Mouse (Mus musculus) erythroblast, embryonic 14.5 days (primary cell): ENCODE data around the gene Afg1l. TPM values are rescaled to one million over a fixed set of nuclear protein-coding genes. Genes with fewer than 3 reads are reported as not detected.

Experiments
- H3K27me3 ChIP-seq: 2 replicates; pipeline ENCODE4 v1.6.1; 2012; ENCODE audit warnings: inconsistent platforms; ENCODE audit not compliant: control insufficient read depth
- H3K36me3 ChIP-seq: 2 replicates; pipeline ENCODE4 v1.6.1; 2012; ENCODE audit warnings: mild to moderate bottlenecking, inconsistent platforms; ENCODE audit not compliant: control insufficient read depth
- H3K4me1 ChIP-seq: 2 replicates; pipeline ENCODE4 v1.6.1; 2012; ENCODE audit warnings: inconsistent platforms; ENCODE audit not compliant: control insufficient read depth
- H3K4me3 ChIP-seq: replicated peaks from 2 replicates; pipeline ENCODE3; 2012; ENCODE audit warnings: moderate library complexity, mild to moderate bottlenecking, inconsistent platforms
- H3K9me3 ChIP-seq: 2 replicates; pipeline ENCODE4 v1.6.1; 2012; ENCODE audit warnings: low read length, inconsistent platforms, mixed read lengths; ENCODE audit not compliant: control insufficient read depth
- GATA1 ChIP-seq: IDR thresholded peaks from 2 replicates; pipeline ENCODE4 v1.6.1; 2012; ENCODE audit warnings: low read length, inconsistent platforms, mixed read lengths
- TAL1 ChIP-seq: IDR thresholded peaks from 3 replicates; pipeline ENCODE4 v1.6.1; 2012; ENCODE audit warnings: low read length, inconsistent platforms, mixed read lengths
- polyA plus RNA-seq: library from polyadenylated mRNA; stranded (reverse); fragments of >175 nt; gene quantifications from 2 replicates; pipeline ENCODE4 v1.2.3, GENCODE M21; 2012

The Afg1l gene
- polyA plus RNA-seq, 1 experiment: 0.21 TPM

- Histone ChIP-seq H3K4me3 (peak overlapping the region; percentile 98), H3K36me3 (peaks cover 49% of the 10 kb centered on the region), H3K27me3 (no peaks in the 10 kb centered on the region), H3K4me1 (peaks cover 67% of the 10 kb centered on the region), H3K9me3 (no peaks in the 10 kb centered on the region)
- TF ChIP-seq GATA1: no peak
- TF ChIP-seq TAL1: no peak
These were observed 25.8 kb upstream of the Afg1l start for GRCm38 (mm10) chr10:42504096-42504710.

DNA sequence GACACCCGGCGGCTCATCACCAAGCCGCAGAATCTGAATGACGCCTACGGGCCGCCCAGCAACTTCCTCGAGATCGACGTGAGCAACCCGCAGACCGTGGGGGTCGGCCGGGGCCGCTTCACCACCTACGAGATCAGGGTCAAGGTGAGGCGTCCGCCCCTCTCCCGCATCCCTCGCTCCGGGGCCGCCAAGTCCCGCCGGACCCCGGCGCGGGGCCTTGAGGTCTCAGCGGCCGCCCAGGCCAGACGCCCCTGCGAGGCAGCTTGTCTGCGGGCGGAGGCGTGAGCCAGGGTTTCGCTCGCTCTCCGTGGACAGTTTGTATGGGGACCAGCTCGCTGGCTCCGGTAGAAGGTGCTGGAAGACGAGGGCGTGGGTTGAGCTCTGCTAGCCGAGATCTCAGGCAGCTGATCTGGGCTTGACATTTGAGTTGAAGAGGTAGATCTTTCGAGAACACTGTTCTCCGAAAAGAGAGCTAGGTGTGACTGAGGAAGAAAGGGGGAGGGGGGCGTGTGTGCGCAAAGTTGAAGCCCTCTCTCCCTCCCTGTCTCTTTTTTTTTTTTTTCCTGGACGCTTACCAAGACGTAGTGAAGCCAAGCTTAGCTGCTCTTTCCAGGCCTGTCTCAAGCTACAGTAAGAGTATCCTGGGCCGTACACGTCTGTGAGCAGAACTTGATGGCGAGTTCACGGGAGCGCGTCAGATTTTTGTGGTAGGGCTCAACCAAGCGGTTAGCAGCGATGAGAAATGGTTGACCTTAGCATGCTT is 24.2 kb upstream of the Afg1l start:
- Histone ChIP-seq H3K4me3 (peak overlapping the region; percentile 98), H3K9me3 (no peaks in the 10 kb centered on the region), H3K27me3 (no peaks in the 10 kb centered on the region), H3K4me1 (peaks cover 70% of the 10 kb centered on the region), H3K36me3 (peaks cover 34% of the 10 kb centered on the region)
- no peak for TF ChIP-seq TAL1
- no peak for TF ChIP-seq GATA1

GRCm38 (mm10) chr10:42501775-42502348 is 23.5 kb upstream of the Afg1l start, which contains the start of gene Snx3:
TSS of gene Snx3 (plus strand) at chr10:42502030.
- peaks cover 64% of the 10 kb centered on the region for H3K4me1 ChIP-seq
- peaks cover 27% of the 10 kb centered on the region for H3K36me3 ChIP-seq
- no peaks in the 10 kb centered on the region for H3K9me3 ChIP-seq
- H3K27me3 ChIP-seq: no peaks in the 10 kb centered on the region
- TF ChIP-seq GATA1 (no peak), TAL1 (no peak)
- peak within 1 kb of the TSS; percentile 98 for H3K4me3 ChIP-seq

- TF ChIP-seq GATA1 (no peak), TAL1 (no peak)
- Histone ChIP-seq H3K4me1 (peaks cover 58% of the 10 kb centered on the region), H3K27me3 (no peaks in the 10 kb centered on the region), H3K4me3 (peak overlapping the region; percentile 98), H3K36me3 (peaks cover 20% of the 10 kb centered on the region), H3K9me3 (no peaks in the 10 kb centered on the region)
These were observed 22.8 kb upstream of the Afg1l start for GRCm38 (mm10) chr10:42501161-42501560.

DNA sequence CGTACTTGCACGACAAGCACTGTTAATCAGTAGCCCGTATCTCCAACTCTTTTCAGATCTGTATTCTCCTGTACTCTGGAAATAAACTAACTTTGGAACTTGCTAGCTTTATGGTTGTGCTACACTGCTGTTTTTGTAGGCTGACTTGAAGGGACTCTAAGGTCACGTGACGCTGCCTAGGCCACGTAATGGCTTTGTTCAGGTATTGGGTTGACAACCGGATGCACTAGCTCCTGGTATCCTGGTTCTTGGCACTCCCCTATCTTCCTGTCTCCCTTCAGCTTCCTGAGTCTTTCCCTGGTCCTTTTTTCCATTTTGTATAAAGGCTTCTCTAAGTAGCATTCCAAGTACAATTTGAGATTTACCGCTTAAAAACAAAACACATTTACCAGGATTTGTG is 22.2 kb upstream of the Afg1l start:
- Histone ChIP-seq H3K27me3 (no peaks in the 10 kb centered on the region), H3K4me1 (peaks cover 55% of the 10 kb centered on the region), H3K36me3 (peaks cover 15% of the 10 kb centered on the region), H3K4me3 (peak overlapping the region; percentile 98), H3K9me3 (no peaks in the 10 kb centered on the region)
- TF ChIP-seq GATA1: no peak
- TF ChIP-seq TAL1: no peak

DNA sequence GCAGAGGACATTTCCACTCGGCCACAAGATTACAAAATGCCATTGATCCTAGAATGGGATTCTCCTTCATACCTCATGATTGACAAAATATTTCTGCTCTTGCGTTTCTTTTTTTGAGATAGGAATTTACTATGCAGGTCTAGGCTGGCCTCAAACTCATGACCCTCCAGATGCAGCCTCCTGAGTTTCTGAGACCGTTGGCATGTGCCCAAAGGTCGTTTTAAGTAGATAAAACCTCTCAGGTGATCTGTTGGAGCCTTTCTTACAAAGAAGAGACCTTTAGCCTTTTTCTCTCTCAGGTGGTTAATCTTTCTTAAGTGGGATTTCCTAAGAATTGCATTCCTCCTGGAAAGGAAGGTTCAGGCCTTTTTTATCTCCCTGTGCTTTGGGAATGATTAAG is 14.6 kb upstream of the Afg1l start:
- Histone ChIP-seq H3K9me3 (no peaks in the 10 kb centered on the region), H3K4me1 (peaks cover 20% of the 10 kb centered on the region), H3K4me3 (no peak overlapping the region), H3K36me3 (no peaks in the 10 kb centered on the region), H3K27me3 (no peaks in the 10 kb centered on the region)
- TF ChIP-seq TAL1 (no peak), GATA1 (no peak)

DNA sequence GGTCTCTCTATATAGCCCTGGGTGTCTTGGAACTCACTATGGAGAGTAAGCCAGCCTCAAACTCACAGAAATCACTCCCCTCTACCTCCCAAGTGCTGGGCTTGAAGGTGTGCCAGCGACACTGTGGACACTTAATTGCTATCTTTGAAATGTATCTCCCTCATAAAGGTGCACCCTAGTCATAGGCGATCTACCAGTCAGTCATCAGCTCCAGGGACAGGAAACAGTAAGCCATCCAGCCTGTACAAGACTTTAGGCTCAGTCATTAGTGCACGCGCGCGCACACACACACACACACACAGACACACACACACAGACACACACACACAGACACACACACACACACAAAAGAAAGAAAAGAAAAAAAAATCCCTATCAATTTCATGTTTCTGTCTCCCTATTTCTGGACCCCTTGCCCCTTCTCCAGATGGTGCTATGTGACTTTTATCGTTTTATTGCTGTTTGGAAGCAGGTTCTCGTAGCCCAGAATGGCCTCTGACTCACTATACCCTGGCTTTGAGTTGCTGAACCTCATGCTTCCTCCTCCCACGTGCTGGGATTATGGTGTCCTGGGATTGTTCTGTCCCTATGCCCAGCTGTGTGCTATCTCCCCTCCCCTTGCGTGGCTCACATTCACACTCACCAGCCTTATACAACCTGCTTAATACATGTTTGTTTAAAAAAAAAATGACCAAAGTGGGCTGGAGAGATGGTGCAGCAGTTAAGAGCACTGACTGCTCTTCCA is 13.8 kb upstream of the Afg1l start:
- no peaks in the 10 kb centered on the region for H3K36me3 ChIP-seq
- H3K27me3 ChIP-seq: no peaks in the 10 kb centered on the region
- H3K4me3 ChIP-seq: no peak overlapping the region

DNA sequence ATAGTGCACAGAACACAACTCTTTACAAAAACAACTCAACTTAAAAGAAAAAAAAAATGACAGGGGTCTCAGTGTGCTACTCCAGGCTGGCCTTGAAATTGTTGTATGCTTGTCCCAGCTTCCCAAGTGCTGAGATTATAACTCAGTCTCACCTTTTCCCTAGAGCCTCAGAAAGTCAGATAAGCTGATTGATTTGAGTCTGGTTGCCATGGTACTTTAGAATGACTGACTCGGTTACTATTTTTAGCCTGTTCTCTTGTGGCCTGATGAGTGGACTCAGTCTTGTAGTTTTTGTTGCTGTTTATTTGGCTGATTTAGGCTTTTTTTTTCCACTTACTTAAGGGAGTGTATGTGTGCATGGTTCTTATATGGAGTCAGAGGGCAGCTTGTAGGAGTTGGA is 12.8 kb upstream of the Afg1l start:
- H3K36me3 ChIP-seq: no peaks in the 10 kb centered on the region
- H3K27me3 ChIP-seq: no peaks in the 10 kb centered on the region
- TF ChIP-seq TAL1 (no peak), GATA1 (no peak)
- no peak overlapping the region for H3K4me3 ChIP-seq
- peaks cover 20% of the 10 kb centered on the region for H3K4me1 ChIP-seq
- H3K9me3 ChIP-seq: no peaks in the 10 kb centered on the region

More for the DNA sequence above, 13.8 kb upstream of the Afg1l start:
- TF ChIP-seq TAL1 (no peak), GATA1 (no peak)
- Histone ChIP-seq H3K4me1 (peaks cover 20% of the 10 kb centered on the region), H3K9me3 (no peaks in the 10 kb centered on the region)
